Mouse (Mus musculus): ENCODE results near the gene Cnfn. TPM values are rescaled to one million over a fixed set of nuclear protein-coding genes. Genes with fewer than 3 reads are reported as not detected.
"Not testable (repeated sequence)": the region's sequence is repeated elsewhere in the genome, so short reads cannot be mapped to it uniquely, and the experiment has no call there.

The Cnfn gene
- polyA plus RNA-seq, 1 experiment from 2014 or later = 11.4 TPM

- no peak for DNase-seq (ENCODE audit: low spot score)
Measured at GRCm38 (mm10) chr7:25365937-25366625, 3.4 kb downstream of the Cnfn start.

GRCm38 (mm10) chr7:25363632-25364031 lies 5.9 kb downstream of the Cnfn start:
- no peak for DNase-seq (ENCODE audit: low spot score)

DNA sequence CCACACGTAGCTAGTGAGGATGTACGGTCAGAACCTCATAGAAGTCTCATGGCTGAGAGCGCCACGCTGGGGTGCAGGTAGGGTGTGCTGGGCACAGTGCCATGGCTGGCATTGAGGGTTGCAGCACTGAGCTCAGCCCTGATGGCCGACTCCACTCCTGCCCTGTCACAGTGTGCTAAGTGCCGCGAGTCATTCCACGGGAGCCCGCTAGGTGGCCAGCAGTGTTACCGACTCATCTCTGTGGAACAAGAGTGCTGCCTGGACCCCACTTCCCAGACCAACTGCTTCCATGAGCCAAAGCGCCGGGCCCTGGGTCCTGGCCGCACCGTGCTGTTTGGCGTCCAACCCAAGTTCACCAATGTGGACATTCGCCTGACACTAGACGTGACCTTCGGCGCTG lies 6.4 kb downstream of the Cnfn start:
- DNase-seq (ENCODE audit: low spot score) = no peak

DNA sequence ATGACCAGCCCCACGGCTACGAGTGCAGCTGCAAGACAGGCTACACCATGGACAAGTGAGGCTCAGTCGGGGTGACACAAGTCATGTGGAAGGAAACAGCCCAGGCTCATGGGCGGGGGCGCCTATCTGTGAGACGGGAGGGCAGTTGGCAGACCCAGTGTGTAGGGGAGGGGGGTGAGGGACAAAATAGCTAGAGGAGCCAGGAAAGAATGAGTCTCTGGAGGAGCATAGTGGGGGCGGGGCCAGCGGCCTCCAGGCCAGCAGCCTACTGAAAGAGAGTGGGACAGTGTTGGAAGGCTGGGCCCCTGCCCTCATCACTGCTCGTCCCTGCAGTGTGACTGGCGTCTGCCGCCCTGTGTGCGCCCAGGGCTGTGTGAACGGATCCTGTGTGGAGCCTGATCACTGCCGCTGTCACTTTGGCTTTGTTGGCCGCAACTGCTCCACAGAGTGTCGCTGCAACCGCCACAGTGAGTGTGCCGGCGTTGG lies 10.8 kb downstream of the Cnfn start:
- DNase-seq (ENCODE audit: low spot score) = no peak

GRCm38 (mm10) chr7:25348861-25349260 lies 20.7 kb downstream of the Cnfn start:
- DNase-seq (ENCODE audit: low spot score) = no peak

- no peak for DNase-seq (ENCODE audit: low spot score)
Measured at GRCm38 (mm10) chr7:25341000-25341784, 28.3 kb downstream of the Cnfn start.

DNA sequence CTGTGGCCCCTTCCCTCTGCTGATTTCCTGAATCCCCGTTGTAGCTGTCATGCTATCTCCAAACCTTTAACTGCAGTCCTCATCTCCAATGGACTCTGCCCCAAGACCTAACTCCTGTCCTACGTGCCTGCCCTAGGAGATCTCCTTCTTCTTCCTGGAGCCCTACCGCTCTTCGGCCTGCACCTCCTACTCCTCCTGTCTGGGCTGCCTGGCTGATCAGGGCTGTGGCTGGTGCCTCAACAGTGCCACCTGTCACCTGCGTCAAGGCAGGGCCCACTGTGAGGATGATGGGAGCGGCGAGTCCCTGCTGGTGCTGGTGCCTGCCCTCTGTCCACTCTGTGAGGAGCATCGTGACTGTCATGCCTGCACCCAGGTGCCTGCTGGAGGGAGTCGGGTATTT lies 30.2 kb downstream of the Cnfn start:
- DNase-seq (ENCODE audit: low spot score) = no peak

- no peak for DNase-seq (ENCODE audit: low spot score)
Measured at GRCm38 (mm10) chr7:25334472-25334871, 35.1 kb downstream of the Cnfn start.

GRCm38 (mm10) chr7:25333596-25334307 lies 35.8 kb downstream of the Cnfn start:
- peak; percentile 75 for DNase-seq (ENCODE audit: low spot score)

GRCm38 (mm10) chr7:25326233-25326632 lies 43.3 kb downstream of the Cnfn start:
- DNase-seq (ENCODE audit: low spot score) = no peak

GRCm38 (mm10) chr7:25325431-25325830 lies 44.1 kb downstream of the Cnfn start:
- DNase-seq (ENCODE audit: low spot score) = not testable (repeated sequence)

- DNase-seq (ENCODE audit: low spot score) = no peak
Measured at GRCm38 (mm10) chr7:25323219-25323618, 46.3 kb downstream of the Cnfn start.

- DNase-seq (ENCODE audit: low spot score) = no peak
Measured at GRCm38 (mm10) chr7:25322058-25322484, 47.5 kb downstream of the Cnfn start.

Other genes starting within 250 kb of the Cnfn start
- gene Pou2f2, start 190.0 kb downstream of the Cnfn start, polyA plus RNA-seq (2015; fragmentation: Nextera tagmentation; extraction: Ambion mirVana) = 1.5 and 1.9 TPM in 2 replicates
- gene Dedd2, start 149.1 kb downstream of the Cnfn start, polyA plus RNA-seq (2015; fragmentation: Nextera tagmentation; extraction: Ambion mirVana) = 28.4 and 32.8 TPM in 2 replicates
- gene Zfp526, start 148.3 kb downstream of the Cnfn start, polyA plus RNA-seq (2015; fragmentation: Nextera tagmentation; extraction: Ambion mirVana) = 2.7 and 3.1 TPM in 2 replicates
- 16.7 and 17.5 TPM in 2 replicates for gene Gsk3a, start 131.9 kb downstream of the Cnfn start, polyA plus RNA-seq (2015; fragmentation: Nextera tagmentation; extraction: Ambion mirVana)
- 4.5 and 6.4 TPM in 2 replicates for gene Erf, start 119.0 kb downstream of the Cnfn start, polyA plus RNA-seq (2015; fragmentation: Nextera tagmentation; extraction: Ambion mirVana)
- gene Cic, start 102.0 kb downstream of the Cnfn start, polyA plus RNA-seq (2015; fragmentation: Nextera tagmentation; extraction: Ambion mirVana) = 28.4 and 37.2 TPM in 2 replicates
- gene Pafah1b3, start 71.7 kb downstream of the Cnfn start, polyA plus RNA-seq (2015; fragmentation: Nextera tagmentation; extraction: Ambion mirVana) = 142 TPM in 2 replicates
- gene Prr19, start 68.3 kb downstream of the Cnfn start, polyA plus RNA-seq (2015; fragmentation: Nextera tagmentation; extraction: Ambion mirVana) = 0.22 and 0.23 TPM in 2 replicates
- gene Tmem145, start 63.6 kb downstream of the Cnfn start, polyA plus RNA-seq (2015; fragmentation: Nextera tagmentation; extraction: Ambion mirVana) = not detected in 2 replicates
- 1.9 and 2.0 TPM in 2 replicates for gene Megf8, start 52.6 kb downstream of the Cnfn start, polyA plus RNA-seq (2015; fragmentation: Nextera tagmentation; extraction: Ambion mirVana)
- 7.5 and 8.4 TPM in 2 replicates for gene Lipe, start 29.0 kb upstream of the Cnfn start, polyA plus RNA-seq (2015; fragmentation: Nextera tagmentation; extraction: Ambion mirVana)
- gene Cxcl17, start 43.2 kb upstream of the Cnfn start, polyA plus RNA-seq (2015; fragmentation: Nextera tagmentation; extraction: Ambion mirVana) = 1.0 and 2.0 TPM in 2 replicates
- gene Ceacam1, start 107.9 kb upstream of the Cnfn start, polyA plus RNA-seq (2015; fragmentation: Nextera tagmentation; extraction: Ambion mirVana) = 2.0 and 2.5 TPM in 2 replicates
- not detected in 2 replicates for gene Ceacam2, start 170.1 kb upstream of the Cnfn start, polyA plus RNA-seq (2015; fragmentation: Nextera tagmentation; extraction: Ambion mirVana)
- gene Erich4, start 246.2 kb upstream of the Cnfn start, polyA plus RNA-seq (2015; fragmentation: Nextera tagmentation; extraction: Ambion mirVana) = not detected in 2 replicates
- 36.2 and 40.3 TPM in 2 replicates for gene Dmac2, start 249.7 kb upstream of the Cnfn start, polyA plus RNA-seq (2015; fragmentation: Nextera tagmentation; extraction: Ambion mirVana)

Measured in thymus, postnatal 0 days (tissue).